Mouse (Mus musculus): Measurements from ENCODE around the gene Map6. TPM values are rescaled to one million over a fixed set of nuclear protein-coding genes. Genes with fewer than 3 reads are reported as not detected.
A peak's percentile ranks its signal among the peaks of the same experiment; 100 is the strongest.

Map6 gene
- polyA plus RNA-seq, 1 experiment from 2014 or later = 6.2 TPM

GRCm38 (mm10) chr7:99349782-99350720 is 82.8 kb downstream of the Map6 start:
- no peak for ATAC-seq (replicated peaks; ENCODE audit: low FRiP score, low TSS enrichment, low read depth)
- 64% methylated on average over 9 of the region's 9 CpGs for WGBS
- peaks cover 27% of the 10 kb centered on the region for H3K4me1 ChIP-seq (replicated peaks; ENCODE audit: control insufficient read depth, insufficient read depth, low read length)
- peak overlapping the region; percentile 88; the same call in 1 of the 2 replicates for H3K27ac ChIP-seq (ENCODE audit: low read depth)
- H3K4me3 ChIP-seq (ENCODE audit: low read depth, low read length) = peak overlapping the region; percentile 67
- H3K4me2 ChIP-seq (ENCODE audit: low read length) = peak overlapping the region; percentile 86
- H3K36me3 ChIP-seq (ENCODE audit: control insufficient read depth, insufficient read depth, low read length) = peaks cover 48% of the 10 kb centered on the region
- DNase-seq (ENCODE audit: low spot score) = no peak
- H3K27me3 ChIP-seq (replicated peaks; ENCODE audit: control insufficient read depth, insufficient read depth, low read length) = no peaks in the 10 kb centered on the region
- no peaks in the 10 kb centered on the region for H3K9me3 ChIP-seq (ENCODE audit: control insufficient read depth, low read length)
- peak overlapping the region; percentile 89 for H3K9ac ChIP-seq (ENCODE audit: low read length)

DNA sequence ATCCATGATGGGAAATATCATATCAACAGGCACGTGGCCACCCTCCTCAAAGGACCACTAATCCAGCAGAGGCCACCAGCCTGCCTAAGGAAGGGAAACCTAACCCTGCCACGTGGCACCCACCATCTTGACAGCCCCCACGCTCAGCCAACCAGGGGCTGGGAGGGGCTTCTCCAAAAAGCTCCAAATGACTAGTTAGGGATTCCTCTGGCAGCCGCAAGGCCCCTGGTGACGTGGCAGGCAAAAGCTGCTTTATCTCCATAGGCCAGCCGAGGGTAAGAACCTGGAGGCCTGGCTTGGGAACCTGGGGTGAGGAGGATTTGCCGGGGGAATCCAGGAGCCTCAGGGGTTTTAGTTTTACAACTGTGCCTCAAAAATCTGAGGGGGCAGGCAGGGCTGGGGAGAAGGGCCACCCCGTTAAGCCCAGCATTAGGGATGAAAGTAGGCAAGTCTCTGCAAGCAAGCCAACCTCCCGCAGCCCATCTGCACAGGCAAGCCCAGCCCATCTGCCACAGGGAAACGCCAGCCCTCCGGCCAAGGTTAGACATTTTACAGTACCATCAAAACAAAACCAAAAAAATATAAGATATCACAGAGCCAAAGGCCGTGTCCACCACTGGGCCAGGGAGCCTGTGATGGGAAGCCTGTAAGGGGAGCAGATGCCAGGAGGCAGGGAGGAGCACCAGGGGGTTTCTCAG is 84.0 kb downstream of the Map6 start:
- Histone ChIP-seq H3K27me3 (replicated peaks; ENCODE audit: control insufficient read depth, insufficient read depth, low read length) (no peaks in the 10 kb centered on the region), H3K27ac (ENCODE audit: low read depth) (peak overlapping the region; percentile 88), H3K4me2 (ENCODE audit: low read length) (peak overlapping the region; percentile 86), H3K9me3 (ENCODE audit: control insufficient read depth, low read length) (no peaks in the 10 kb centered on the region), H3K36me3 (ENCODE audit: control insufficient read depth, insufficient read depth, low read length) (peaks cover 36% of the 10 kb centered on the region), H3K4me1 (replicated peaks; ENCODE audit: control insufficient read depth, insufficient read depth, low read length) (peaks cover 39% of the 10 kb centered on the region), H3K9ac (ENCODE audit: low read length) (peak overlapping the region; percentile 89), H3K4me3 (ENCODE audit: low read depth, low read length) (peak overlapping the region; percentile 67)
- DNase-seq (ENCODE audit: low spot score) (peak; percentile 72), ATAC-seq (replicated peaks; ENCODE audit: low FRiP score, low TSS enrichment, low read depth) (no peak)
- WGBS = 3% methylated on average over 12 of the region's 12 CpGs

DNA sequence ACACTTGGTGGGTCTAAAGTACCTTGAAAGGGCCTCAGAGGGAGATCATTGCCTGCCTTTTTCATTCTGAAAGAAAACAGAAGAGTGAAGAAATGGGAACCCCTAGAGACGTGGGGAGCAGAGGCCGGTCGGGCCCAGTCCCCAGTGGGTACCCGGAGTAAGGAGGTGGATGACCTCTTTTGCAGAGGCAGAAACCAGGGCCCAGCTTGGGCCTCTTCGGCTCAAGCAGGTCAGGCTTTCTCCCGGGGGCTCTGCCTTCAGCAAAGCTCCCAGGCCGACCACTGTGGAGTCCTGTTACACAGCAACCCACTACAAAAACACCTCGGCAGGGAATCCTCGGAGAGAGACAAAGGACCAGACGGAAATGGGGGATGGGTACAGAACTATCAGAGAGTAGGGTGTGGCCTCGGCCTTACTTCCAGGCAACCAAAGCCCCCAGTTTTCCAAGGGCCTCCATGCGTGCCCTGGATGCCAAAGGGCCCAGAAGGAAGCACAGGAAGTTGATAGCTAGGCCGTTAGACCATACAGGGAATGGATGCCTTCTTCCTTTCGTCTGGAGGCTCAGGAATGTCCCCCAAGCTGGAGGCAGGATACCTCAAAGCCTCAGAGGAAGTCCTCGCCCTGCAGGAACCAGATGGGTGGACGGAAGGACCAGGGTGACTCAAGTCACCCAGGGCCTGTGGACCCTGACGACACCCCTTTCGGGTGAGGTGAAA is 84.7 kb downstream of the Map6 start:
- Histone ChIP-seq H3K9me3 (ENCODE audit: control insufficient read depth, low read length) (no peaks in the 10 kb centered on the region), H3K4me1 (replicated peaks; ENCODE audit: control insufficient read depth, insufficient read depth, low read length) (peaks cover 47% of the 10 kb centered on the region), H3K27ac (ENCODE audit: low read depth) (peak overlapping the region; percentile 88), H3K4me3 (ENCODE audit: low read depth, low read length) (peak overlapping the region; percentile 67), H3K9ac (ENCODE audit: low read length) (peak overlapping the region; percentile 89), H3K4me2 (ENCODE audit: low read length) (peak overlapping the region; percentile 86), H3K36me3 (ENCODE audit: control insufficient read depth, insufficient read depth, low read length) (peaks cover 29% of the 10 kb centered on the region), H3K27me3 (replicated peaks; ENCODE audit: control insufficient read depth, insufficient read depth, low read length) (no peaks in the 10 kb centered on the region)
- DNase-seq (ENCODE audit: low spot score) = peak; percentile 77
- WGBS = 1% methylated on average over 18 of the region's 18 CpGs
- peak; percentile 2; the same call in 1 of the 2 replicates for ATAC-seq (replicated peaks; ENCODE audit: low FRiP score, low TSS enrichment, low read depth)

- H3K4me1 ChIP-seq (replicated peaks; ENCODE audit: control insufficient read depth, insufficient read depth, low read length) = peaks cover 53% of the 10 kb centered on the region
- H3K9me3 ChIP-seq (ENCODE audit: control insufficient read depth, low read length) = no peaks in the 10 kb centered on the region
- H3K9ac ChIP-seq (ENCODE audit: low read length) = peak within 1 kb of the TSS; percentile 89
- DNase-seq (ENCODE audit: low spot score) = peak; percentile 91
- ATAC-seq (replicated peaks; ENCODE audit: low FRiP score, low TSS enrichment, low read depth) = peak; percentile 83
- H3K4me3 ChIP-seq (ENCODE audit: low read depth, low read length) = peak within 1 kb of the TSS; percentile 67
- H3K4me2 ChIP-seq (ENCODE audit: low read length) = peak within 1 kb of the TSS; percentile 86
- H3K36me3 ChIP-seq (ENCODE audit: control insufficient read depth, insufficient read depth, low read length) = peaks cover 21% of the 10 kb centered on the region
- under 1% methylated on average over 35 of the region's 35 CpGs for WGBS
- H3K27ac ChIP-seq (ENCODE audit: low read depth) = peak within 1 kb of the TSS; percentile 88
- H3K27me3 ChIP-seq (replicated peaks; ENCODE audit: control insufficient read depth, insufficient read depth, low read length) = no peaks in the 10 kb centered on the region
Measured at GRCm38 (mm10) chr7:99352526-99353400, 85.5 kb downstream of the Map6 start, which contains the start of gene Serpinh1. TSS of gene Serpinh1 (minus strand) at chr7:99353239.

- ATAC-seq (replicated peaks; ENCODE audit: low FRiP score, low TSS enrichment, low read depth) (no peak), DNase-seq (ENCODE audit: low spot score) (peak; percentile 85)
- H3K4me1 ChIP-seq (replicated peaks; ENCODE audit: control insufficient read depth, insufficient read depth, low read length) = peaks cover 52% of the 10 kb centered on the region
- WGBS = 6% methylated on average over 7 of the region's 7 CpGs
- peak overlapping the region; percentile 15 for H3K4me3 ChIP-seq (ENCODE audit: low read depth, low read length)
- peak overlapping the region; percentile 99 for H3K27ac ChIP-seq (ENCODE audit: low read depth)
- H3K27me3 ChIP-seq (replicated peaks; ENCODE audit: control insufficient read depth, insufficient read depth, low read length) = no peaks in the 10 kb centered on the region
- peak overlapping the region; percentile 51 for H3K4me2 ChIP-seq (ENCODE audit: low read length)
- H3K9ac ChIP-seq (ENCODE audit: low read length) = peak overlapping the region; percentile 46
- no peaks in the 10 kb centered on the region for H3K9me3 ChIP-seq (ENCODE audit: control insufficient read depth, low read length)
- H3K36me3 ChIP-seq (ENCODE audit: control insufficient read depth, insufficient read depth, low read length) = no peaks in the 10 kb centered on the region
Measured at GRCm38 (mm10) chr7:99355731-99356131, 88.5 kb downstream of the Map6 start.

- H3K27me3 ChIP-seq (replicated peaks; ENCODE audit: control insufficient read depth, insufficient read depth, low read length) = no peaks in the 10 kb centered on the region
- H3K27ac ChIP-seq (ENCODE audit: low read depth) = peak overlapping the region; percentile 99
- H3K4me2 ChIP-seq (ENCODE audit: low read length) = peak overlapping the region; percentile 51
- peak; percentile 67 for DNase-seq (ENCODE audit: low spot score)
- peak overlapping the region; percentile 46 for H3K9ac ChIP-seq (ENCODE audit: low read length)
- 25% methylated on average over 9 of the region's 9 CpGs for WGBS
- H3K9me3 ChIP-seq (ENCODE audit: control insufficient read depth, low read length) = no peaks in the 10 kb centered on the region
- ATAC-seq (replicated peaks; ENCODE audit: low FRiP score, low TSS enrichment, low read depth) = no peak
- no peaks in the 10 kb centered on the region for H3K36me3 ChIP-seq (ENCODE audit: control insufficient read depth, insufficient read depth, low read length)
- H3K4me3 ChIP-seq (ENCODE audit: low read depth, low read length) = peak overlapping the region; percentile 15
- H3K4me1 ChIP-seq (replicated peaks; ENCODE audit: control insufficient read depth, insufficient read depth, low read length) = peaks cover 55% of the 10 kb centered on the region
Measured at GRCm38 (mm10) chr7:99356244-99356930, 89.1 kb downstream of the Map6 start.

DNA sequence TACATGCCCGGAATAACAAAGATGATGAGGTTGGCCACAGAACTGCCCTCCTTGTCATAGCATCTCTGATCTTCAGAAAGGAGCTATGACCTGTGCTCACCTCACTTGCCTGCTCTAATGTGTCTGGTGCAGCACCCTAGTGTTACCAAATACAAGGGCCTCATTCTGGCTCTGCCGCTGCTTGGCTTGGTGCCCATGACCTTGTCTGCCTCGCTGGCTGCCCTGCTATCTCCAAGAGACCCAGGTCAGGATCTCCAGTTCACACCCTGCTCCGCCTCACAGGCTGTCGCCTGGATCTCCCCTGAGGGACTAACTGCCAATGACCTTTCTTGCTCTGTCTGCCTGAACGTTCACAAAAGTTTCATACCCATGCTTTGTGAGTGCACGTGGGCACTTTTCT is 90.0 kb downstream of the Map6 start:
- Histone ChIP-seq H3K9ac (ENCODE audit: low read length) (no peak overlapping the region), H3K4me3 (ENCODE audit: low read depth, low read length) (no peak overlapping the region), H3K9me3 (ENCODE audit: control insufficient read depth, low read length) (no peaks in the 10 kb centered on the region), H3K4me2 (ENCODE audit: low read length) (peak overlapping the region; percentile 51; the same call in 1 of the 2 replicates), H3K27ac (ENCODE audit: low read depth) (peak overlapping the region; percentile 99), H3K27me3 (replicated peaks; ENCODE audit: control insufficient read depth, insufficient read depth, low read length) (no peaks in the 10 kb centered on the region), H3K4me1 (replicated peaks; ENCODE audit: control insufficient read depth, insufficient read depth, low read length) (peaks cover 55% of the 10 kb centered on the region), H3K36me3 (ENCODE audit: control insufficient read depth, insufficient read depth, low read length) (no peaks in the 10 kb centered on the region)
- 47% methylated on average over 7 of the region's 7 CpGs for WGBS
- DNase-seq (ENCODE audit: low spot score) (no peak), ATAC-seq (replicated peaks; ENCODE audit: low FRiP score, low TSS enrichment, low read depth) (no peak)
